Mouse (Mus musculus) frontal cortex, adult (tissue): ENCODE measurements around the gene BC037034.
"Not testable (repeated sequence)": the region's sequence is repeated elsewhere in the genome, so short reads cannot be mapped to it uniquely, and the experiment has no call there.

ENCODE experiments used
- ATAC-seq: cut with Nextera tagmentation; 2 replicates; pipeline ENCODE4 v1.9.2; 2017; ENCODE audit warnings: mild to moderate bottlenecking, moderate library complexity, mixed read lengths; ENCODE audit not compliant: low TSS enrichment

Gene BC037034

GRCm38 (mm10) chr5:138216632-138217031, 47.2 kb downstream of the BC037034 start:
- ATAC-seq: not testable (repeated sequence)
